Mouse (Mus musculus): Measurements from ENCODE around the gene Igfbp2.
A peak's percentile ranks its signal among the peaks of the same experiment; 100 is the strongest.

Gene Igfbp2

DNA sequence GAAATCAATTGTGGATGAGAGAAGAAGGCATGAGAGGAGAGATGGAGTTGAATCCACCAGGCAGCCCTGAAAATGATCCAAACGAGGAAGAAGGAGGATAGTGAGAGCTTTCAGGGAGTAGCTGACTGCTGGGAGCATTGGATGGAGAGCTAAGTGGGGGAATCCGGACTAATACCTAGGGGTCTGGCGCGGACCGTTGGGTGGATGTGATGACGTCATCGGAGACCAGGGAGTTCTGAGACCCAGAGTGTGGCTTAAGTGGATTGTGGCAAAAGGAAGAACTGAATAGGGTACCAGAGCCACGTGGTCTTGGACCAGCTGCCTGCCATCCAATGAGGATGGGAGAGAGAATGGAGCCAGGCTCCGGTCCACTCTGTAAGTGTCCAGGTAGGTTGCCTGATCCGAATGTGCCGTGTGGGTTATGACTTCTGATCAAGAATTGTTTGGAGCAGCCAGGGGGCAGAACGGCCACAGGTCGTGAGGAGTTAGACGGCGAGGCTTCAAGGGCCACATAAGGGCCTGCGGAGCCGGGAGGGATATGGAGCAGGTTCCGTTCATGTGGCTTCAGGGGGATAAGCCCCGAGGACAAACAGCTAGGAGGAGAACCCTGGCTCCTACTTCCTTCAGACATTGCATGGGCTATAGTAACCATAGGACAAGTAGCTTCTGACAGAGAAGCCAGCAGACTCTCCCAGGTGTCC, 32.1 kb downstream of the Igfbp2 start:
- no peak for DNase-seq

GRCm38 (mm10) chr1:72857142-72857541, 32.8 kb downstream of the Igfbp2 start:
- no peak for DNase-seq

DNA sequence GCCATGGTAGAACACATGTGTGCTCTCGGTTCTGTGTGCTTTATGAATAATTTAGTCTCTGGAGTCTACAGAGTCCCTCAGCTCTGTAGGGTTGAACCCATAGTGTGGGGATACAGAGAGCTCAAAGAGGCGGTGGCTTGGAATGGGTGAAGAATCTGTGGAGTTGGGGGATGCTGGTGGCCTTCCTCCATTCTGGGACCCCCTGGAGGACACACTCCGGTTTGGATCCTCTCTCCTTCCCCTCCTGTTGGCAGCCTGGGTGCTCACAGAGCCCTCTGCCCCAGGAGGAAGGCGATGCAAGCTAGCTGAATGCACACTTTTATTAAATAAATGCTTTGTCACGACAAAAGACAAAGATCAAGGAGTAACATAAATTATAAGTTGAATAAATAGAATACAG, 33.3 kb downstream of the Igfbp2 start:
- DNase-seq = no peak

DNA sequence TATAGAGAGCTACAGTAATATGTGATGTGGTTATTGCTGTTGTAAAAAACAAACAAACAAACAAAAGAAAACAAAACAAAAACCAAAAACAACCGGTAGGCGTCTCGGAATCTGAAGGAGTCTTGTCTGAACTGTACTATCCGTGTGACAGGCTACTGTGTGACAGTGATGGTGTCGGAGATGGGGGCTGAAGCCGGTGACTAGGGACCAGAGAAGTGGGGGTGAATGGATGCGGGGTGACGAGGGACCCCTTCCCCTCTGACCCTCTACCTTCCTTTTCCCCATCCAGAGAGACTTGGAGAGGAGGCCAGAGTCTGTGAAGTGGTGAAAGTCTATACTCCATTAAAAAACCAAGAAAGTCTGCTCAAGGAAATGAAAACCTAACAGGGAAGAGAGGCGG, 34.0 kb downstream of the Igfbp2 start:
- no peak for DNase-seq

- DNase-seq = peak; percentile 82 to 86
Observed at GRCm38 (mm10) chr1:72858874-72859273, 34.6 kb downstream of the Igfbp2 start.

DNA sequence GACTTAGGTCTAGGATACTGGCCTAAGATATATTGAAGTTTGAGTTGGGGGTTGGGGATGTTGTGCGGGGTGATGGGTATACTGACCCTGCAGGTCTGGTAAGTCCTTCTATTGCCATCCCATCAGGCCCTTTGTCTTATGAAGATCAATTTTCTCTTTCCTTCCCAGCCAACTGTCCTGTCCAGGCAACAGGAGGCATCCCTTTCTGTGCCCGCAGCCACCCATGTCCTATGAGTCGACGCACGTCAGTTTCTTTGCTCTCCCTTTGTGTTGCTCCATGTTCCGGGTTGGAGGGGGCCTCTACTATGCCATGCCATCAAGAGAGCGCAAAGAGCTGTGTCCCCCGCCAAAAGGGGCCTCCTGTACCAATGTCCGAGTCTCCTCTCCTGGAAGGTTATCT, 35.7 kb downstream of the Igfbp2 start:
- DNase-seq = no peak

GRCm38 (mm10) chr1:72860502-72860901, 36.2 kb downstream of the Igfbp2 start:
- no peak for DNase-seq

DNA sequence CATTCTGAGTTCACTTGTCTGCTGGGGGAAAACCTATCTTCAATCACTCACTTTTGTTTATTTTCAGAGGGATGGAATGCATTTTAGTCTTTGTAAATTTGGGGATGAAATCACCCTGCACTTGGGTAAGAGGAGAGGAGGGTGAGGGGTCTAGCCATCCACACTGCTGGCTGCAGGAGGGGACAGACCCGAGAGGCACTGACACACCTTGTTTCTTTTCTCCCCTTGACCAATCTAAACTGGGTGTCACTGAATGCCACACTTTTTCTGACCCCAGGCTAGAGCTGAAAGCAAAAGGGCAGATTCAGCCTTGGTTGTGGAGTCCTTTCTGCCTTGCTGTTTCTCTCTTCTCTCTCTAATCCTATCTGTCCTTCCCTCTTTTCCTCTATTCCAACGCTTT, 37.4 kb downstream of the Igfbp2 start:
- no peak for DNase-seq

- DNase-seq = no peak
Observed at GRCm38 (mm10) chr1:72862248-72862647, 37.9 kb downstream of the Igfbp2 start.

GRCm38 (mm10) chr1:72863692-72864091, 39.4 kb downstream of the Igfbp2 start:
- DNase-seq = no peak

DNA sequence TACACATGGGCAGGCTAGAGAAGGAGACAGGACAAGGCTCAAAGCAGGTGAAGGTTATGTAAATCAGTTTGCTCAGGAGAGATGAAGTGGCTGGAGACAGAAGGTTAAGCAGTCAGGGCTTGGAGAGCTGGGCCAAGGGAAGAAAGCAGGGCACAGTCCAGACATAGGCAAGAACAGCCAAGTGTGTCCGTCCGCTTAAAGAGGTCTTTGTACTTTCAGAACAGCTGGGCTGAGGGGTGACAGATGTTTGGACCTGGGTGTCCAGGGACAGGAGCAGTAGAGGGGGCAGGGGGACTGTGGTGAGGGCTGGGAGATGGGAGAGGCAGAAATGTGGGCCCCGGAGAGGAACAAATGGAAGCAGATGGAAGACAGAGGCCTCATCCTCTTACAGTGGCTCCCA, 40.0 kb downstream of the Igfbp2 start:
- DNase-seq = no peak

- DNase-seq = peak; percentile 91 to 94
Observed at GRCm38 (mm10) chr1:72865900-72866299, 41.6 kb downstream of the Igfbp2 start.

DNA sequence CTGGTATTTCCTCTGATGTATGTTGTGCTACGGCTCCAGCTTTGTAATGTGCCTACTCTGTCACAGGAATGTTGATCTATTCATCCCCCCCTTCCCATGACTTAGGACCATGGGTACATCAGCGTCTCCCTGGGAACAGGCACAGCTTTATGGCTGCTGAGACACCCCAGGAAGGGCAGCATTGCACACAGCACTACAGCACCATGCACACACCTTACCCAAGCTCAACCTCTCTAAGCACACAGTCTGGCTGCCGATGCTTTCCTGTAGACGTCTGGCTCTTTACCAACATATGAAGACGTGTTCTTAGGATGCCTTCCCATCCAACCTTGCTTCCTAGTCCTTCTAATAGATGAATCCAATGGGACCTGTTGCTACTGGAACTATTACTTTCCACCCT, 42.1 kb downstream of the Igfbp2 start:
- no peak for DNase-seq

DNA sequence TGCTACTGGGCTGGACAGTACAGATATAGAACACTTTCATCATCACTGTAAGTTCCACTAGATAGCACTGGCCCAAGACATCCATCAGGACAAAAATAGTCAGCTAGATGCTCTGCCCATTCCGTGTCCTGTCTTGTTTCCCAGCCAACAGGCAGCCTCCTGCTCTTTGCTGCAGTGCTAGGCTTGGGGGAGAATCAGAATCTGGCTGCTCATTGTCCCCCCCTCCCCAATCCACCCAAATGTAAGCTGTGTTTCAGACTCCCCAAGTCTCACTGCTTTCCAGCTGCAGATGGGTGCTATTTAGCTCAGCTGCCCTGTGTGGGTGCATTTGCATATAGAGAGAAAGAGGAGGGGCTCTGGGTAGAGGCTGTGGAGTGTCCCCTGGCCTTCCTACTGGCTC, 43.0 kb downstream of the Igfbp2 start:
- DNase-seq = no peak

DNA sequence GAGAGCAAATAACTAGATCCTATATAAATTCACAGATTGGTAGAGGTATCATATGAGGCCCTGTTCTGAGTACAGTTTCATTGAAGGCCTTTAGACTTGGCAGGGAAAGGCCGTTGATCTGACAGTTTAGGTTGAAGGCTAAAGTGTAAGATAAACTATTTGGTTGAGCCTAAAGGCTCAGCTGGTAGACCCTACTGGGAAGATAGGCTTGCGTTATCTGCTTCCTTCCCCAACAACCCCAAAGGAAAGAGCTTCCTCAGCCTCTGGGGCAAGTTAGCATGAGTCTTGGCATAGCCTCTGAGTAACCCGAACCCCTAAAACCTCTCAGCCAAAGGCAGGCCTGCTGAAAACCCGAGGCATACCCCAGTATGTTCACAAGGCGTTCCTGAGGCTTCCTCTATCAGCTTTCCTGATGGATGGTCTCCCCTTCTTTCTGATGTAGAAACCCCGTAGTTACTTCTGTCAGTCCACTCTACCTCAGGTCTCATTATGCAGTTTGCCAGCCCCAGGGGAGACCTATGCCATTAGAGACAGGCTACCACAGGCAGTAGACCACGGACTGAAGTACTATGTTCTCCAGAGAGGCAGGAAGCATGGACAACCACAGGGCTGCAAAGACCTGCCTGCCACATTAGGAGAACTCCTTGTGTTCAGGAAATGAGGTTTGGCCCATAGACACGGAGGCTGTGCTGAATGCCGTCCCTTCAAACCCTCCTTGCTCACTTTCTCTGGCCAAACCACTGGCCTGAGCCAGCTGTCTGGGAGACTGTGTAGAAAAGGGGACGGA, 44.3 kb downstream of the Igfbp2 start:
- DNase-seq = no peak

DNA sequence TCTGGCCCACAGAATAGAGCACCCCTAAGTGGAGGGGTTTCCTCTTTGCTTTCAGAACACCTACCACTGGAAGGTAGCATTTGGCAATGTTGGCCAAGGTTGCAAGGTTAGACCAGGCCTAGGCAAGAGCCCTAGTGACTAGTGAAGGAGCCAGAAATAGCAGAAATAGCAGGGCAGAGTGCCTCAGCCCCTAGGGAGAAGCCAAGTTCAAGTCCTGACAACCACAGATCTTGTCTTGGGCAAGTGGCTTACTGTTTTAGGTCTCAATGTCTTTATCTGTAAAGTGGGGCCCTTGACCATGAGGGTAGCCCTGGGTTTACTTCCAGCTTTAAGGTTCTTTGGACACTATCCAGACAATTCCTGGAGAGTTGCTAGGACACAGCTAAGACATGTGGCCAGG, 45.0 kb downstream of the Igfbp2 start:
- DNase-seq = no peak

GRCm38 (mm10) chr1:72869681-72870614, 45.6 kb downstream of the Igfbp2 start:
- DNase-seq = peak; percentile 78 to 85

DNA sequence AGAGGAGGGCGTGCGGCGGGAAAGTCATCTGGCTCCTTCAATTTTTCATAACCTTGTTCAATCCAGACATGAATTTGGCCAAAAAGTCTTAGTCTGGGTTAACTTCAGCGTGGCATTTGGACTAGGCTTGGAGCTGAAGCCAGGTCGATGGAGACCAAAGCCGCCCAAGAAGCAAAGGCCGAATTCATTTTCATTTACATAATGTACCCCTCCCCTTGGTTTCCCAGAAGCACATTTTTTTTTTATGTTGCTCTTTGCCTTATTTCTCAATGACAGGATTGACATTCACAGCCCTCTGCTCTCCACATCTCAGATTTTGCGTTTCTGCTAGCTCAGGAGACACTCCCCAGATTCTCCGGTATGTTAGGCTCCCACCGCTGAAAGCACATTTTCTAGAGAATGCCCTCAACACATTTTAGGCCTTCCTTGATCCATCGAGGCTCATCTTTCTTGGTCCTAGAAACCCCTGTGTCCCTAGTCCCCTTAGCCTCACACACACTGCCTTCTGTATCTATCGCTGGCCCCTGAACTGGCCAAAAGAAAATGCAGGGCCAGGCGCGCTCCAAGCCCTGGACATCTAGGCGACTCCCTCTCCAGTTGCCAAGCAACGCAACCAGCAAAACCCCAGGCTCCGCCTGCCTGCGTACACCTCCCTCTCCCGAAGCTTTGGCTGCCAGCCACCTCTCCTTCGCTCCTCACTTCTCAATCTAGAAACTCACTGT, 46.5 kb downstream of the Igfbp2 start:
- DNase-seq = peak; percentile 96 to 97

- no peak for DNase-seq
Observed at GRCm38 (mm10) chr1:72871337-72871696, 47.0 kb downstream of the Igfbp2 start.

- peak; percentile 72 to 75 for DNase-seq
Observed at GRCm38 (mm10) chr1:72871697-72872411, 47.6 kb downstream of the Igfbp2 start.

GRCm38 (mm10) chr1:72872521-72872920, 48.2 kb downstream of the Igfbp2 start:
- DNase-seq = peak; percentile 97

- peak; percentile 59 for DNase-seq
Observed at GRCm38 (mm10) chr1:72873078-72873477, 48.8 kb downstream of the Igfbp2 start.

Measured in cerebellum, postnatal 10 days (tissue).